Mouse (Mus musculus) liver, embryonic 14.5 days (tissue): ENCODE measurements around the gene Ccdc137.

ENCODE experiments used
- CTCF ChIP-seq: IDR thresholded peaks from 2 replicates; pipeline ENCODE4 v1.5.1; 2016; ENCODE audit warnings: antibody characterized with exemption, low read depth, control low read depth
- EP300 ChIP-seq: IDR thresholded peaks from 2 replicates; pipeline ENCODE4 v1.6.1; 2016; ENCODE audit warnings: antibody characterized with exemption, low read depth

- TF ChIP-seq EP300 (no peak), CTCF (no peak; the same call in 1 of the 2 replicates)
Observed at GRCm38 (mm10) chr11:120467051-120467735, 9.3 kb downstream of the Ccdc137 start, which contains the start of gene Arl16.
